Mouse (Mus musculus) neural tube, embryonic 11.5 days (tissue): ENCODE data around the gene Defb41. TPM values are rescaled to one million over a fixed set of nuclear protein-coding genes. Genes with fewer than 3 reads are reported as not detected.
"Not testable (repeated sequence)": the region's sequence is repeated elsewhere in the genome, so short reads cannot be mapped to it uniquely, and the experiment has no call there.

Experiments
- ATAC-seq: fragments of 200-750 bp; cut with Nextera tagmentation; 2 replicates; pipeline ENCODE4 v1.8.0; 2017; ENCODE audit warnings: moderate number of reproducible peaks, mild to moderate bottlenecking, moderate TSS enrichment, moderate library complexity; ENCODE audit not compliant: insufficient read depth, low FRiP score, low TSS enrichment
- DNase-seq: peaks from one replicate; pipeline ENCODE4 v3.0.0-alpha.2; 2015; ENCODE audit warnings: low spot score
- H3K27ac ChIP-seq: fragments of 300-500 bp; sonication (generic); 2 replicates; pipeline ENCODE4 v1.5.1; 2014; ENCODE audit warnings: low read depth, mild to moderate bottlenecking, low read length
- H3K27me3 ChIP-seq: fragments of 300-500 bp; sonication (generic); 2 replicates; pipeline ENCODE4 v1.6.1; 2014; ENCODE audit warnings: mild to moderate bottlenecking, low read length, mixed read lengths; ENCODE audit not compliant: control insufficient read depth, insufficient read depth
- H3K36me3 ChIP-seq: fragments of 300-500 bp; sonication (generic); 2 replicates; pipeline ENCODE4 v1.6.1; 2014; ENCODE audit warnings: mild to moderate bottlenecking, low read length, moderate library complexity, mixed read lengths; ENCODE audit not compliant: control insufficient read depth, insufficient read depth
- H3K4me1 ChIP-seq: fragments of 300-500 bp; sonication (generic); 2 replicates; pipeline ENCODE4 v1.6.1; 2014; ENCODE audit warnings: low read length, mixed read lengths; ENCODE audit not compliant: control insufficient read depth, insufficient read depth
- H3K4me2 ChIP-seq: fragments of 300-500 bp; sonication (generic); 2 replicates; pipeline ENCODE4 v1.6.1; 2014; ENCODE audit warnings: low read depth, mild to moderate bottlenecking, moderate library complexity
- H3K4me3 ChIP-seq: fragments of 300-500 bp; sonication (generic); 2 replicates; pipeline ENCODE4 v1.5.1; 2014; ENCODE audit warnings: low read depth, low read length
- H3K9ac ChIP-seq: fragments of 300-500 bp; sonication (generic); 2 replicates; pipeline ENCODE4 v1.6.1; 2014; ENCODE audit warnings: mild to moderate bottlenecking, low read length
- H3K9me3 ChIP-seq: fragments of 300-500 bp; sonication (generic); 2 replicates; pipeline ENCODE4 v1.6.1; 2016; ENCODE audit warnings: low read length; ENCODE audit not compliant: control insufficient read depth
- WGBS: fragments of 180-500 bp; shearing (Covaris S2); extraction: QIAGEN DNeasy Blood & Tissue Kit; methylation state at CpG from one replicate; pipeline ENCODE4 v1.1.7; 2014; 5-methylcytosine and 5-hydroxymethylcytosine counted together
- polyA plus RNA-seq: library from polyadenylated mRNA; unstranded; fragments of >200 nt; fragmentation: Nextera tagmentation; extraction: Ambion mirVana; gene quantifications from 2 replicates; pipeline ENCODE4 v1.2.1, GENCODE M21; 2014

The Defb41 gene
- polyA plus RNA-seq, 1 experiment from 2014 or later = not detected

- H3K27ac ChIP-seq, H3K4me2 ChIP-seq, H3K27me3 ChIP-seq, ATAC-seq, H3K36me3 ChIP-seq, H3K9ac ChIP-seq, H3K4me3 ChIP-seq, H3K9me3 ChIP-seq, DNase-seq, H3K4me1 ChIP-seq: not testable (repeated sequence)
- WGBS = 89% methylated on average over 9 of the region's 9 CpGs
Observed at GRCm38 (mm10) chr1:18245801-18246580, 18.9 kb downstream of the Defb41 start.

- Histone ChIP-seq H3K36me3 (no peaks in the 10 kb centered on the region), H3K27me3 (no peaks in the 10 kb centered on the region), H3K27ac (no peak within 1 kb of the TSS), H3K4me3 (no peak within 1 kb of the TSS), H3K9ac (no peak within 1 kb of the TSS), H3K4me2 (no peak within 1 kb of the TSS), H3K4me1 (no peaks in the 10 kb centered on the region), H3K9me3 (no peaks in the 10 kb centered on the region)
- WGBS = 81% methylated on average over 1 of the region's 1 CpGs
- ATAC-seq (no peak), DNase-seq (no peak)
Observed at GRCm38 (mm10) chr1:18237343-18237742, 27.6 kb downstream of the Defb41 start, which contains the start of gene Defb18. Gene Defb18, minus strand, starts transcription at chr1:18237443.

DNA sequence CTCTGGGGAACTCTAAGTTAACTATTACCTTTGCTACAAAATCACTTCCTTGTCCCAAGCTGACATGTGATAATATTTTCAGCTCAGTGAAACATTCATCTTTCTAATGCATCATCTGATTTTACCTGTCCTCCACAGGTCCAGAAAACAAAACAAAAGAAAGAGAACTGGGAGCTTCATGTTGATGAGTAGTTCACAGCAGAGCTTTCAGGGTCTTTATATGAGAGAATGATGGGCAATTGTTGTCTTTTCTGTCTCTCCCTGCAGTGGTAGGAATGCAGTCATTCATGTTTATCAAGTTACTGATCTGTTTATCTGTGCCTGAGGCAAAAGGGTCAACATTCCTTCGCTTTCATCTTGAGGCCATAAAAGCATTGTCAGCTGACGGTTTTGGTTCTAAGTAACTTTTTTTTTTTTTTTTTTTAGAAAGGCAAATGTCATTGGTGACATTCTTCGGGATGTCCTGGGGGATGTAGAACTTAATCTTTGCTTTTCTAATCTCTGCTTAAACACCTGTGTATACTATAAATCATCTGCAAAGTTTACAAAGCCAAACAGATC is 41.5 kb downstream of the Defb41 start:
- Histone ChIP-seq H3K27me3 (no peaks in the 10 kb centered on the region), H3K27ac (no peak overlapping the region), H3K36me3 (no peaks in the 10 kb centered on the region), H3K4me1 (no peaks in the 10 kb centered on the region), H3K4me3 (no peak overlapping the region), H3K4me2 (no peak overlapping the region), H3K9ac (no peak overlapping the region), H3K9me3 (no peaks in the 10 kb centered on the region)
- WGBS = 11% methylated on average over 3 of the region's 3 CpGs
- DNase-seq (no peak), ATAC-seq (no peak)

Other genes with a start within 250 kb of the Defb41 start
- gene Crisp4, start 119.2 kb downstream of the Defb41 start, polyA plus RNA-seq = not detected in 2 replicates
- not detected in 2 replicates for gene Defb18, start 27.7 kb downstream of the Defb41 start, polyA plus RNA-seq